Mouse (Mus musculus): ENCODE data around the gene Olfr74.
"Not testable (repeated sequence)": the region's sequence is repeated elsewhere in the genome, so short reads cannot be mapped to it uniquely, and the experiment has no call there.

The Olfr74 gene

GRCm38 (mm10) chr2:87974563-87974962 is at the start of gene Olfr74:
Gene Olfr74, minus strand, starts transcription at chr2:87974663.
- DNase-seq (ENCODE audit: low spot score in 2 of 2): no peak

GRCm38 (mm10) chr2:88022474-88022873 is 48.0 kb upstream of the Olfr74 start, which contains the start of gene Olfr1161:
Gene Olfr1161, plus strand, starts transcription at chr2:88022774.
- not testable (repeated sequence) for DNase-seq (ENCODE audit: low spot score in 2 of 2)

GRCm38 (mm10) chr2:88007515-88008318 is 33.3 kb upstream of the Olfr74 start, which contains the start of gene Olfr1160:
Gene Olfr1160, minus strand, starts transcription at chr2:88008268.
- no peak for DNase-seq (ENCODE audit: low spot score in 2 of 2)

- no peak for DNase-seq (ENCODE audit: low spot score in 2 of 2)
Measured at GRCm38 (mm10) chr2:87989813-87990212, 15.3 kb upstream of the Olfr74 start, which contains the start of gene Olfr1158. Gene Olfr1158, plus strand, starts transcription at chr2:87990113.

- no peak for DNase-seq (ENCODE audit: low spot score in 2 of 2)
Measured at GRCm38 (mm10) chr2:87968199-87968598, 6.3 kb downstream of the Olfr74 start, which contains the start of gene Olfr1157. Gene Olfr1157, minus strand, starts transcription at chr2:87968299.

GRCm38 (mm10) chr2:87953000-87953399 is 21.5 kb downstream of the Olfr74 start, which contains the start of gene Olfr1156:
Gene Olfr1156, minus strand, starts transcription at chr2:87953100.
- DNase-seq (ENCODE audit: low spot score in 2 of 2): no peak

GRCm38 (mm10) chr2:87945037-87945436 is 29.4 kb downstream of the Olfr74 start, which contains the start of gene Olfr1155:
Gene Olfr1155, minus strand, starts transcription at chr2:87945137.
- no peak for DNase-seq (ENCODE audit: low spot score in 2 of 2)
